Mouse (Mus musculus): ENCODE data around the gene Fitm1.

The Fitm1 gene

GRCm38 (mm10) chr14:55570588-55570987, 4.8 kb upstream of the Fitm1 start:
- no peak for DNase-seq

- no peak for DNase-seq
These were observed 3.7 kb upstream of the Fitm1 start for GRCm38 (mm10) chr14:55571760-55572159.

- peak; percentile 53 for DNase-seq
These were observed 294 bp downstream of the Fitm1 start for GRCm38 (mm10) chr14:55575711-55576110.

GRCm38 (mm10) chr14:55576376-55576775, 959 bp downstream of the Fitm1 start:
- DNase-seq: peak; percentile 27

GRCm38 (mm10) chr14:55577871-55578667, 2.7 kb downstream of the Fitm1 start, which contains the start of gene Psme1:
Gene Psme1 (plus strand): TSS chr14:55578123.
- DNase-seq: peak; percentile 80

- peak; percentile 78 for DNase-seq
These were observed 3.4 kb downstream of the Fitm1 start for GRCm38 (mm10) chr14:55578668-55579269.

GRCm38 (mm10) chr14:55579511-55580496, 4.4 kb downstream of the Fitm1 start:
- DNase-seq: no peak

- no peak for DNase-seq
These were observed 5.3 kb downstream of the Fitm1 start for GRCm38 (mm10) chr14:55580731-55581130.

GRCm38 (mm10) chr14:55581981-55582681, 6.7 kb downstream of the Fitm1 start:
- DNase-seq: no peak

GRCm38 (mm10) chr14:55584303-55584701, 8.9 kb downstream of the Fitm1 start:
- DNase-seq: no peak

GRCm38 (mm10) chr14:55584702-55585565, 9.5 kb downstream of the Fitm1 start, which contains the start of gene Emc9:
Gene Emc9 (minus strand): TSS chr14:55585302.
- DNase-seq: peak; percentile 84

GRCm38 (mm10) chr14:55585566-55585960, 10.1 kb downstream of the Fitm1 start:
- DNase-seq: no peak

- DNase-seq: no peak
These were observed 10.7 kb downstream of the Fitm1 start for GRCm38 (mm10) chr14:55586149-55586548.

- DNase-seq: no peak
These were observed 13.9 kb downstream of the Fitm1 start for GRCm38 (mm10) chr14:55589271-55589670.

GRCm38 (mm10) chr14:55589771-55590448, 14.5 kb downstream of the Fitm1 start:
- no peak for DNase-seq

GRCm38 (mm10) chr14:55590748-55591330, 15.4 kb downstream of the Fitm1 start, which contains the start of gene Psme2:
Gene Psme2 (minus strand): TSS chr14:55591113.
- peak; percentile 93 for DNase-seq

GRCm38 (mm10) chr14:55591331-55591891, 16.0 kb downstream of the Fitm1 start, which contains the start of gene Rnf31:
Gene Rnf31 (plus strand): TSS chr14:55591708.
- peak; percentile 95 for DNase-seq

- no peak for DNase-seq
These were observed 16.8 kb downstream of the Fitm1 start for GRCm38 (mm10) chr14:55592226-55592625.

GRCm38 (mm10) chr14:55596036-55596690, 20.7 kb downstream of the Fitm1 start:
- no peak for DNase-seq

All from kidney, adult 18-20 months (tissue).